Mouse (Mus musculus) R1 (cell line): ENCODE measurements around the gene Klhl7.

Source experiments
- DNase-seq: peaks from one replicate; pipeline ENCODE4 v3.0.0-alpha.2; 2018; ENCODE audit warnings: low read depth, low spot score

The Klhl7 gene

GRCm38 (mm10) chr5:24172092-24172491 is 71.7 kb downstream of the Klhl7 start:
- DNase-seq = no peak

- DNase-seq = peak; percentile 73
These were observed 81.3 kb downstream of the Klhl7 start for GRCm38 (mm10) chr5:24181514-24182295.

- DNase-seq = peak; percentile 33
These were observed 81.9 kb downstream of the Klhl7 start for GRCm38 (mm10) chr5:24182296-24182734.

GRCm38 (mm10) chr5:24183096-24183495 is 82.7 kb downstream of the Klhl7 start:
- no peak for DNase-seq

GRCm38 (mm10) chr5:24184011-24184410 is 83.6 kb downstream of the Klhl7 start:
- no peak for DNase-seq

GRCm38 (mm10) chr5:24188476-24188875 is 88.1 kb downstream of the Klhl7 start:
- peak; percentile 84 for DNase-seq

GRCm38 (mm10) chr5:24191821-24192220 is 91.4 kb downstream of the Klhl7 start:
- no peak for DNase-seq

GRCm38 (mm10) chr5:24201006-24201405 is 100.6 kb downstream of the Klhl7 start:
- no peak for DNase-seq

- no peak for DNase-seq
These were observed 102.1 kb downstream of the Klhl7 start for GRCm38 (mm10) chr5:24202492-24202891.

- no peak for DNase-seq
These were observed 102.9 kb downstream of the Klhl7 start for GRCm38 (mm10) chr5:24203266-24203665.

GRCm38 (mm10) chr5:24207965-24208364 is 107.6 kb downstream of the Klhl7 start:
- peak; percentile 99 for DNase-seq

- DNase-seq = no peak
These were observed 108.1 kb downstream of the Klhl7 start for GRCm38 (mm10) chr5:24208505-24208904.
